Mouse (Mus musculus) embryonic facial prominence, embryonic 10.5 days (tissue): ENCODE data around the gene Gm21891. TPM values are rescaled to one million over a fixed set of nuclear protein-coding genes. Genes with fewer than 3 reads are reported as not detected.
"Not testable (repeated sequence)": the region's sequence is repeated elsewhere in the genome, so short reads cannot be mapped to it uniquely, and the experiment has no call there.

ENCODE experiments used
- DNase-seq: peaks from one replicate; pipeline ENCODE4 v3.0.0-alpha.2; 2017; ENCODE audit warnings: low spot score
- H3K27ac ChIP-seq: fragments of 300-500 bp; sonication (generic); replicated peaks from 2 replicates; pipeline ENCODE4 v1.5.1; 2016; ENCODE audit warnings: mild to moderate bottlenecking
- H3K27me3 ChIP-seq: fragments of 300-500 bp; sonication (generic); replicated peaks from 2 replicates; pipeline ENCODE4 v1.6.1; 2016; ENCODE audit warnings: low read depth, mild to moderate bottlenecking; ENCODE audit not compliant: poor library complexity, severe bottlenecking
- H3K36me3 ChIP-seq: fragments of 300-500 bp; sonication (generic); replicated peaks from 2 replicates; pipeline ENCODE4 v1.6.1; 2016; ENCODE audit warnings: mild to moderate bottlenecking, moderate library complexity
- H3K4me1 ChIP-seq: fragments of 300-500 bp; sonication (generic); 2 replicates; pipeline ENCODE4 v1.6.1; 2016
- H3K4me3 ChIP-seq: fragments of 300-500 bp; sonication (generic); 2 replicates; pipeline ENCODE4 v1.5.1; 2016; ENCODE audit warnings: mild to moderate bottlenecking, moderate library complexity
- H3K9me3 ChIP-seq: fragments of 300-500 bp; sonication (generic); 2 replicates; pipeline ENCODE4 v1.6.1; 2016; ENCODE audit warnings: mild to moderate bottlenecking
- WGBS: fragments of 180-500 bp; shearing (Covaris S2); methylation state at CpG from one replicate; pipeline ENCODE4 v1.1.7; 2016; 5-methylcytosine and 5-hydroxymethylcytosine counted together
- polyA plus RNA-seq: library from polyadenylated mRNA; unstranded; fragments of >200 nt; fragmentation: Nextera tagmentation; extraction: Ambion mirVana; gene quantifications from 2 replicates; pipeline ENCODE4 v1.2.1, GENCODE M21; 2016

Gm21891 gene
- not detected in 2 replicates for polyA plus RNA-seq

DNA sequence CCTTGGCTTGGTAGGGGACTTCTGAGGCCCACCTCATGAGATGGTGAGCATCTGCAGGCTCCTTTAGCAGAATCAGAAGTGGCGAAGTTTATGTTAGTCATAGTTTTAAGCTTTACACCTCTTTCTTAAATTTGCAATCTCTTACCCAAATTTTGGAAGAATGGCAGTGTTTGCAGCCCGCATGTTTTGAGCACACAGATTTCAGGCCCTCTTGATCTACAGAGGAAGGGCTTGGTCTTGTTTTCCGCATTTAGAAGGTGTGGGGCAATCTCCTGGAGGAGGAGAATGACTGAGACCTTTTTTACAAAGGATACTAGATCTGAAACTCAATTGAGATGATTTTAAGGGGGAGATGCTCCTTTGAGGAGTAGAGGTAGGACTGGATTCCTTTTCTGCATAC lies at the start of gene Gm21891:
Gm21891 (minus strand) TSS at position 101 of the 400 bp plus-strand sequence.
- not testable (repeated sequence) for H3K27ac ChIP-seq, H3K4me3 ChIP-seq, H3K4me1 ChIP-seq, DNase-seq, H3K9me3 ChIP-seq, H3K27me3 ChIP-seq, H3K36me3 ChIP-seq
- WGBS, result no CpG with 5 or more reads among the region's 3 CpGs

DNA sequence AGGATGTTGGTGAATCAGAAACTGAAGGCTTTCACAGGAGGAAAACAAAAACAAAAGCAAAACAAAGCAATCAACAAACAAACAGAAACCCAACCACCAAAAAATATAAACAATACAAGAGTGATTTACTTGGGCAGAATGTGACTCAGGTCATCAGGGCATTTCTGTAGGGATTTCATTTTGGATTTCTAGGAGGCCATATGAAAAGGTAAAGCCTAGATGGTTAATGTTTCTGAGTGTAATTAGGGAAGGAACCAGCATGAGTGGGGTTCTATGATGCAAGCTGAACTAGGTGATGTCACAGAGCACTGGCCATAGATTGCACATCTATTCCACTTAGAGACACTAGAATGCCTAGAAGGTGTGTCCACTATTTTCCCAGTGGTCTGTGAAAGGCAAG lies 28.4 kb upstream of the Gm21891 start, which contains the start of gene Gm21425:
Gm21425 (plus strand) TSS at position 301 of the 400 bp plus-strand sequence.
- H3K27ac ChIP-seq, DNase-seq, H3K9me3 ChIP-seq, H3K4me3 ChIP-seq, H3K27me3 ChIP-seq, H3K4me1 ChIP-seq, H3K36me3 ChIP-seq: not testable (repeated sequence)

Other genes starting within 250 kb of the Gm21891 start
- not detected in 2 replicates for gene Gm20807, start 90.6 kb downstream of the Gm21891 start, polyA plus RNA-seq
- not detected in 2 replicates for gene Gm21425, start 28.5 kb upstream of the Gm21891 start, polyA plus RNA-seq
- not detected in 2 replicates for gene Gm21828, start 90.4 kb upstream of the Gm21891 start, polyA plus RNA-seq
- gene Gm21440, start 118.9 kb upstream of the Gm21891 start, polyA plus RNA-seq, result not detected in 2 replicates
- not detected in 2 replicates for gene Gm21454, start 119.0 kb upstream of the Gm21891 start, polyA plus RNA-seq
- not detected in 2 replicates for gene Gm21725, start 215.6 kb upstream of the Gm21891 start, polyA plus RNA-seq